Mouse (Mus musculus): ENCODE measurements around the gene Lnpep.
A peak's percentile ranks its signal among the peaks of the same experiment; 100 is the strongest.

GRCm38 (mm10) chr17:17618463-17618862 lies 6.4 kb downstream of the Lnpep start:
- TF ChIP-seq CHD1 (IDR thresholded peaks at IDR 0.05; ENCODE audit: low read depth, low read length) (no peak), POLR2A (IDR thresholded peaks at IDR 0.05; ENCODE audit: low read depth, low read length) (no peak), CTCF (conservative IDR thresholded peaks at IDR 0.05 in 1 of 2, IDR thresholded peaks at IDR 0.05 in 1 of 2; ENCODE audit: low read depth in 2 of 2, low read length in 2 of 2) (no peak), ETS1 (conservative IDR thresholded peaks at IDR 0.05; ENCODE audit: low read depth, low read length) (no peak), EP300 (IDR thresholded peaks at IDR 0.05; ENCODE audit: low read length) (0 out of 2 replicates have a peak, but pooled peaks have one; percentile 15), UBTF (IDR thresholded peaks at IDR 0.05; ENCODE audit: low read depth, low read length) (no peak)
